Mouse (Mus musculus) ES-Bruce4 (cell line): Measurements from ENCODE around the gene Med4.

Experiments
- CTCF ChIP-seq: IDR thresholded peaks from one replicate; pipeline ENCODE4 v1.8.1; 2011; ENCODE audit warnings: low read depth, low read length
- EP300 ChIP-seq: IDR thresholded peaks from 2 replicates; pipeline ENCODE4 v1.6.1; 2011; ENCODE audit warnings: low read depth, low read length; ENCODE audit not compliant: insufficient read depth
- POLR2A ChIP-seq: IDR thresholded peaks from one replicate; pipeline ENCODE4 v1.8.1; 2011; ENCODE audit warnings: low read length; ENCODE audit not compliant: insufficient read depth

DNA sequence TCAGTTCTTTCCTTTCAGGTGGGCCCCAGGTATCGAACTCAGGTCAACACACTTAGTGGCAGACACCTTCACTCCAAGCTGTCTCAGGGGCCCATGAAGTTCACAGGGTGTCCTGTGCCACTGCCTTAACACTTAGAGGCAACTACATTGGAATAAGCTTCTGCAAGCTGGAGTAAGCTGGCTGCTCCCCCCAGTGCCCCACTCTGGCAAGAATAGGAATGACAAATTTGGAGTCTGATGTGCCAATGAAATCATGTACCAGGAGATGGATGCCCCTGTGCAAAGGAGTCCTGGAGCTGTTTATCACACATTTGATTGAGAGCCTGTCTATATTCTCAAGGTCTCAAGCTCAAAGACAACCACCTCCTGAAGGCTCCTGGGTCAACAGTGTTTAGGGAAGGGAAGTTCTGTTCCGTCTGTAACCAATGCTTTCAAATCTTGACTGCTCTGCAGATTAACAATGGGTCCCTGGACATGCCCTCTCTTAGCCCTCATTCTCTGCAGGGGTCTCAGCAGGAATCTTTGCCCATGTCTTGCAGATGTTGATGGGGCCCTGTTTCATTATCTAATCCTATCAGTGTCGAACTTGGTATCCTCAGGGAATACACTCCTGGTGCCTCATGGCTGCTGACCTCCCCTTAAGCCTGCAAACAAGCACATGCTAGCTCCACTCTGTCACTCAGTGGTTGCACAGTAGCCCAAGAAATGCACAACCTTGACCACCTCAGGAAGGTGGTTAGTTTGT lies 25.3 kb upstream of the Med4 start:
- TF ChIP-seq POLR2A (no peak), CTCF (no peak), EP300 (no peak)
